Mouse (Mus musculus) spleen, postnatal 4 days (tissue): ENCODE data around the gene Gm28038.

Experiments
- DNase-seq, 2 experiments: peaks; one replicate each; pipeline ENCODE4 v3.0.0; 2022; ENCODE audit warnings: low spot score in 2 of 2

Gene Gm28038

GRCm38 (mm10) chr2:30285416-30286181 is 4.8 kb downstream of the Gm28038 start:
- DNase-seq: no peak

- DNase-seq: peak; percentile 98 to 99
These were observed 5.6 kb downstream of the Gm28038 start, which contains the start of the genes Dolk and Nup188 for GRCm38 (mm10) chr2:30286192-30287026. Gene Dolk, minus strand, starts transcription at chr2:30286334. Gene Nup188, plus strand, starts transcription at chr2:30286397.

- peak in 1 of 2 experiments; percentile 65 for DNase-seq
These were observed 6.2 kb downstream of the Gm28038 start for GRCm38 (mm10) chr2:30287027-30287373.

GRCm38 (mm10) chr2:30299525-30299924 is 18.7 kb downstream of the Gm28038 start:
- DNase-seq: no peak

- DNase-seq: no peak
These were observed 19.1 kb downstream of the Gm28038 start for GRCm38 (mm10) chr2:30299966-30300365.

- DNase-seq: no peak
These were observed 25.2 kb downstream of the Gm28038 start for GRCm38 (mm10) chr2:30306087-30306486.

- no peak for DNase-seq
These were observed 28.5 kb downstream of the Gm28038 start for GRCm38 (mm10) chr2:30309351-30309750.

GRCm38 (mm10) chr2:30311481-30311880 is 30.6 kb downstream of the Gm28038 start:
- DNase-seq: no peak

- DNase-seq: no peak
These were observed 35.3 kb downstream of the Gm28038 start for GRCm38 (mm10) chr2:30316136-30316535.

- DNase-seq: no peak
These were observed 36.1 kb downstream of the Gm28038 start for GRCm38 (mm10) chr2:30316955-30317354.

DNA sequence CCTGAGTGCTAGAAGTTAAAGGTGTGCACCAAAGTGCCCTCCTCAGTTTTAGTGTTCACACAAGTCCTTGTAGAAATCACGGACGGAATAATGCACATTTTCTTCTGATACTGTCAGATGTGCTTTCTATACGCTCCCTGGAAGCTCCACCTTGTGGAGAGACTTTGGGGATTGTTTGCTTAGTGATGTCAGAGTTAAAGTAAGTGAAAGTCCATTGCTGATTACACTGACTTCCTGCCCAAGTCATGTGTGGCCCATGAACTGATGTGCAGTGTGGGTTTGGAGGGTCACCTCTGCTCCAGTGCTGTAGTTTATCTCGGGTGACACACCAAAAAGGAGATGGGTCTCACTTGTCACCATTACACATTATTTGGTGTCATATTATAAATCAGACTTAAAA is 38.4 kb downstream of the Gm28038 start:
- no peak for DNase-seq

DNA sequence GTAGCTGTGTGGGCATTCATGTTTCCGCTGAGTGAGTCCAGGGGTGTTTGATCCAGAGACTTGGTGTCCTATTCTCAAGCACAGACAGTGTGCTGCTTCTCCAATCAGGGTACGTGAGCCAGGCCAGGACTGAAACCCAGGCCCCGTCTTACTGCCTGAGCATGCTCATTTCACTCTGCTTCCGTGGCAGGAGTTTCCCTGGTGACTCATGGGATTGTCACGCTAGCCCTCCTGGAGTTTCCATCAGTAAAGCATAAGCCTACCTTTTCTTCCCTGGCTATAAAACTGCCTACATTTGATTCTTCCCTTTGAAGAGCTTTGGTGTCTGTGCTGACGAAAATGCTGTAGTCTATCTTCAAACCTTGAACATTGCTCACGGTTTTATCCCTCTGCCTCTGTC is 42.3 kb downstream of the Gm28038 start:
- no peak for DNase-seq

GRCm38 (mm10) chr2:30325296-30325695 is 44.5 kb downstream of the Gm28038 start:
- no peak for DNase-seq

DNA sequence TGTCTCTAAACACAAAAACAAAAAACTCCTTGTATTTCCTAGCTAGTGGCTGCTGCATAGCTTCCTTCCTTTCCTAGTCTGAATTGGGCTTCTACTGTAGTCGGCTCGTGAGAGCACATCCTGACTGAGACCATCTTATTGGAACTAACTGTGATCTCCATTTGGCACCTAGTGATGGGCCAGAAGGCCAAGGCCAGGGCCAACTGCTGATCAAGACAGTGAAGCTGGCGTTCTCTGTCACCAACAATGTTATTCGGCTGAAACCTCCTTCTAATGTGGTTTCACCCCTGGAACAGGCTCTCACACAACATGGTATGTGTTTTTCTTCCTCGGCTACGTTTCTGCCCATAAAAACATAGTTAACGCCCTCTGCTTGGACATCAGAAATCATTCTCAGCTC is 46.4 kb downstream of the Gm28038 start:
- DNase-seq: no peak

DNA sequence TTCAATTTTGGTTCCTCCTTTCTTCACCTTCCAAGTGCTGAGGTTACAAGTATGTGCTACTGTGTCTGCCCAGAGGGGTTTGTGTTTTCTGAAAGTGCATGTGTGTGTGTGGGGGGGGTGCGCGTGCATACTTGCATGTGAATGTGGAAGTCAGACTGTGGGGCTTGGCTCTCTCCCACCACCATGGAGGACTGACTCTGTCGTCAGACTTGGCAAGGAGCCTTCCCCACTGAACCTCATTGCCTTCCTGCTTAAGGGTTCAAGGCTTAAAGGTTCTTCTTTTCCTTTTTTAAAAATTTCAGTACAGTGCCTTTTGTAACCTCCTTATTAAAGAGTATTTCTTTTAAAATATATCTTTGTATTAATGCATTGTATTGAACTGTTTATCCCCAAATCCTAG is 47.9 kb downstream of the Gm28038 start:
- no peak for DNase-seq

- no peak for DNase-seq
These were observed 54.5 kb downstream of the Gm28038 start for GRCm38 (mm10) chr2:30335324-30335723.

GRCm38 (mm10) chr2:30336174-30336915 is 55.5 kb downstream of the Gm28038 start:
- DNase-seq: peak in 1 of 2 experiments; percentile 54

- peak in 1 of 2 experiments; percentile 58 for DNase-seq
These were observed 56.3 kb downstream of the Gm28038 start for GRCm38 (mm10) chr2:30337179-30337578.

DNA sequence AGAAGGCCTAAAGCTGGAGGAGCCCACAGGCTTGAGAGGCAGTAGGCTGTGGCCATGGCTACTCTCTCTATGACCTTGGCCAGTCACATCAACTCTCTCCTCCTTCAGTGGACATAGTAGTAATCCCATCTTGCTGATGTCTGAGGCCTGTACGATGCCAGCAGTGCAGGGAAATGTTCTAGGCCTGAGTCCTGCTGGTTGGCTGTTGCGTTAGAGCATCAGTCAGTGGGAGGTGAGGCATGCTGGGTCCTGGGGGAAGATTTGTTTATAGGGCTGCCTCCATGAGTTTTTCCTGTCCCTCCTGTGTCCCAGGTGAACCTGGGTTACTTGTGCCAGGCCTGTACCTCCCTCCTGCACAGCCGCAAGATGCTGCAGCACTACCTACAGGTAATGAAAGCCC is 61.2 kb downstream of the Gm28038 start:
- DNase-seq: no peak

- no peak for DNase-seq
These were observed 61.7 kb downstream of the Gm28038 start for GRCm38 (mm10) chr2:30342544-30342943.

- no peak for DNase-seq
These were observed 62.8 kb downstream of the Gm28038 start for GRCm38 (mm10) chr2:30343601-30344137.
